Mouse (Mus musculus): ENCODE results near the gene Pdss2.
A peak's percentile ranks its signal among the peaks of the same experiment; 100 is the strongest.

Pdss2 gene

GRCm38 (mm10) chr10:43487441-43488010 lies 266.2 kb downstream of the Pdss2 start:
- no peak for DNase-seq

- no peak for DNase-seq
These were observed 267.0 kb downstream of the Pdss2 start for GRCm38 (mm10) chr10:43488258-43488657.

GRCm38 (mm10) chr10:43489139-43489538 lies 267.9 kb downstream of the Pdss2 start:
- DNase-seq, result no peak

GRCm38 (mm10) chr10:43489550-43489949 lies 268.3 kb downstream of the Pdss2 start:
- DNase-seq, result no peak

GRCm38 (mm10) chr10:43490034-43490433 lies 268.7 kb downstream of the Pdss2 start:
- no peak for DNase-seq

- no peak for DNase-seq
These were observed 269.6 kb downstream of the Pdss2 start for GRCm38 (mm10) chr10:43490846-43491245.

GRCm38 (mm10) chr10:43502599-43502998 lies 281.3 kb downstream of the Pdss2 start:
- peak; percentile 20 for DNase-seq

GRCm38 (mm10) chr10:43504291-43504690 lies 283.0 kb downstream of the Pdss2 start:
- no peak for DNase-seq

GRCm38 (mm10) chr10:43507051-43507450 lies 285.8 kb downstream of the Pdss2 start:
- no peak for DNase-seq

GRCm38 (mm10) chr10:43509228-43509627 lies 287.9 kb downstream of the Pdss2 start:
- no peak for DNase-seq

GRCm38 (mm10) chr10:43512976-43513375 lies 291.7 kb downstream of the Pdss2 start:
- no peak for DNase-seq

All from cerebellum, adult 8-10 months (tissue).